Mouse (Mus musculus) CD4-positive, CD25-positive, alpha-beta regulatory T cell, adult 4 months (primary cell): ENCODE data around the gene Urb1. TPM values are rescaled to one million over a fixed set of nuclear protein-coding genes. Genes with fewer than 3 reads are reported as not detected.

Experiments used
- polyA plus RNA-seq, 2 experiments: library from polyadenylated mRNA; unstranded; fragments of 100-300 nt; shearing (Covaris generic); gene quantifications; one replicate each; pipeline ENCODE4 v1.2.1; 2017

The Urb1 gene
- polyA plus RNA-seq, 2 experiments from 2014 or later: 3.5 to 4.2 TPM

Other genes with a start within 250 kb of the Urb1 start
- 10 to 100 TPM; 42.7 to 46.5 TPM for gene Mis18a, start 83.0 kb downstream of the Urb1 start, polyA plus RNA-seq
- gene Mrap, start 72.2 kb downstream of the Urb1 start, polyA plus RNA-seq: not detected
- not detected for gene Eva1c, start 16.3 kb upstream of the Urb1 start, polyA plus RNA-seq
- 10 to 100 TPM; 20.2 to 22.6 TPM for gene Cfap298, start 124.7 kb upstream of the Urb1 start, polyA plus RNA-seq
- gene Synj1, start 200.9 kb upstream of the Urb1 start, polyA plus RNA-seq: 10 to 100 TPM; 30.6 to 40.9 TPM
- 100 to 1,000 TPM; 121 to 128 TPM for gene Paxbp1, start 234.1 kb upstream of the Urb1 start, polyA plus RNA-seq